Mouse (Mus musculus) lung, adult 18-20 months (tissue): Measurements from ENCODE around the gene Gpr62.
A peak's percentile ranks its signal among the peaks of the same experiment; 100 is the strongest.

Source experiments
- DNase-seq, 2 experiments: peaks; one replicate each; pipeline ENCODE4 v3.0.0; 2022; ENCODE audit warnings: mixed read lengths in 2 of 2

Gene Gpr62

DNA sequence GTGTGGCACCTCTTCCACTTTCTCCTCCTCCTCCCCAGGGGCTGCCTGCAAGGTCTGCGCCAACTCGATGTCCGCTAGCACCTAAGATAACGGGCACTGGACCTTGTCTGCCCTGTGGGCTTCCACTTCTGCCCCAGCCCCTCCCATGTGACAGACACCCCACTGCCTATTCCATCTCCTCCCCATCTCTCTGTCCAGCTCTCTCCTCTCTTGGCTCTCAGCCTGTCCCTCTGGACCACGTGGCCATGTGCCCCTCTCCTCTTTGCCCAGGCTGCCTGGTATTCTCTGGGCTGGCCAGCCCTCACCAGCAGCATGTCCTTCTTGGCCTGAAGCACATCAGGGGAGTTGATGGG, 8.0 kb upstream of the Gpr62 start:
- no peak for DNase-seq

DNA sequence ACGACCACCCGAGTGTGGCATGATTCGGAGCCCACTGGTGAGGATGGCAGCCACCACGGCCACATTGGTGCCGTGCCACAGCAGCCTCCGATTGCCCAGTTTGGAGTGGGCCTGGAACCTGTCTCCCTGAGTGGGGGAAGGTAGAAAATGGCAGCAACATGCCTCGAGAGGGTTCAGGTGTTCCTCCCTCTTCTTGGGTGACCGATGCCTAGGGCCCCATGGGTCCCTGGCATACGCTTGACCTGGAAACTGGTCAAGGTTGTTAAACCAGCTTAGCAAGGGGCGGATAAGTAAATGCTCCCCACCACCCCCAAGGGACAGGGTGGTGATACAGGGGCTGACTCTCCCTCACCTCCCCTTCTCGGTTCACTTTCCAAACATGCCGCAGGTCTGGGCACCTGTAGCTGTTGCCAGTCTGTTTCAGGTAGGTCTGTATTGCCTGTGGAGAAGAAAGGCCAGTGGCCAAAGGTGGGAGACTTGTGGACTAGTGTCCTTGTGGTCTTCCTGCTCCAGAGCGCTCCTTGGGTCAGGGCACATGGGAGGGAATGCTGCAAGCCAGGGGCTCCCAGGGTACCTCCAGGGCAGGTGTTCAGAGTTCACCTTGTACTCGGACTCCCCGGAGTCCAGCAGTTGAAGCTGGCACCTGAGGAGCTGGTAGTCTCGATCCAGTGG, 7.5 kb upstream of the Gpr62 start:
- DNase-seq = no peak

DNA sequence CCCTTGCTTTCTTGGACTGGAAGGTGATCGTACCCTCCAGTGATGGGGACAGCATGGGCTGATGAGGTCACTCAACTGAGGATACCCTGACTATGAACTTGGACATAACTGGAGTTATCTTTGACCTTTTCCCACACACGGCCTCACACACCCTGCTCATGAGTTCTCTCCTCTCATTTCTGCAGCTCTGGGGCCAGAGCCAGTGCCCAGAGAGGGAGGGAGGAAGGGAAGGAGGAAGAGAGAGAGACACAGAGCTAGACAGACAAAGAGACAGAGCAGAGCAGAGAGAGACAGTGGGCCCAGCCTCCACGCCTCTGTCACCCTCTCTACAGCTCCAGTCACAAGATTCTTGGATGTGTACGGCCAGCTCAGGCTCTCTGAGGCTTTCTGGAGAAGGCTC, 6.6 kb upstream of the Gpr62 start:
- DNase-seq = no peak

DNA sequence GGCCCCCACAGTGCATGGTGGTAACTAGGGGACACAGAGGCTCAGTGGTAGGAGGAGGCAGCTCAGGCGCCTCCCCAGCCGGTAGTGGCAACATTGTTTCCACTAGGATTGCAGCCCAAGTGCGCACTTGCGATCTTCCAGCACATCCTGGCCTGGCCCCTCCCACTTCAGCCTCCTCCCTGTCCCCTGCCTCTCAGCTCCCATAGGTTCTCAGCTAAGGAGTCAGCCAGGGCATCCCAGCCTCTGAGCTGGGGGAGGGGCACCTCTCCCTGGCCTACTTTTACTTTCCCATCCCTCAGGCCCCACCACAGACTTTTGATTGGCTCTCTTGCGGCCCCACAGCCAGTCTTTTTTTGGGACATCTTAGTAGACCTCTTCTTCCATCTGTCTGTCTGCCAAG, 6.2 kb upstream of the Gpr62 start:
- peak; percentile 69 to 79 for DNase-seq

DNA sequence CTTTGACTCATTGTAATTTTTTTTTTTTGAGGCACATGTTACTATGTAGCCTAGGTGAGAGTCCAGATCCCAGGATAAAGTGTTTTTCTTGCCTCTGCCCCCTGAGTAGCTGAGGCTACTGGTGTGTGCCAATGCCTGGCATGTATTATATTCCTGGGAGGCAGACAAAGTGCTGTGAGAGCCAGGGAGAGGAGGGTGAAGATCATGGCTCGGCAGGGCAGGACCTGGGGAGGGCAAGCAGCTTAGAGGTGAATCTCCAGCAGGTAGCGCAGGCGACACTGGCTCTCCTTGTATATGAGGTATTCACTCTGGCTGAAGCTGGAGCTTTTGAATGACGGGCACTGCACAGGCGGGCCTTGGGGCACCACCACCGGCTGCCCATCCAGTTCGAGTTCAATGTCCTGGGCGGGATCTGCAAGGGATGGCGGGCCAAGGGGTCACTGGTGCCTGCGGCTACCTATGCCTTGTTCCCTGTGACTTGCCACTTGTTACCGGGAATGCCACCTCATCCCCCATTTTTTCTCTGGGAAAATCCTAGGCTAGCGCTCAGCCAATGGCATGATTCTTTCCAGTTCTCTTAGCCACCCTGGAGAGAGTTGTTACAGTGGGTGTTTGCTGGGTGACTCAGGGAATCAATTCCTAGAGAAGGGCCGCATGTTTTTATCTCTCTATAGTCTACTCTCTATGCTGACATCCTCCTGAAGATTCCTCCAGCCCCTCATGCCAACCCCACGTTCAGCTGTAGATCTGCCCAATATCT, 5.4 kb upstream of the Gpr62 start:
- no peak for DNase-seq

DNA sequence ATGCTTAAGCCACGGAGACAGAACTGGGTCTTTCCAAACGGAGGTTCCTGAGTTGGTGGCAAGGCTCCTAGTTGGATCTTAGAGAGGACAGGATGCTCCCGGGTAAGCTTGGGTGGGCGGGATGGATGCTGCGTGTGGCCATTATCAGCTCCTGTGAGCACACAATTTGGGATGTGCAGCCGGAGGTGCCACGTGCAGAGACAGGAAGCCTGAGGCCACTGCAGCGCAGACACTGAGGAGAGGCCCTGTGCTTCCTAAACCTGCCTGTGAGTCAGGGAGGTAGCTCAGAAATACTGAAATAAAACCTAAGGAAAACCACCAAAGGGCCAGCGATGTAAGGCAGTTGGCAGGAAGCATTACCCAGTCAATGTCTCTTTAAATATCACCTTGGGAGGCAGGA, 4.0 kb upstream of the Gpr62 start:
- no peak for DNase-seq

DNA sequence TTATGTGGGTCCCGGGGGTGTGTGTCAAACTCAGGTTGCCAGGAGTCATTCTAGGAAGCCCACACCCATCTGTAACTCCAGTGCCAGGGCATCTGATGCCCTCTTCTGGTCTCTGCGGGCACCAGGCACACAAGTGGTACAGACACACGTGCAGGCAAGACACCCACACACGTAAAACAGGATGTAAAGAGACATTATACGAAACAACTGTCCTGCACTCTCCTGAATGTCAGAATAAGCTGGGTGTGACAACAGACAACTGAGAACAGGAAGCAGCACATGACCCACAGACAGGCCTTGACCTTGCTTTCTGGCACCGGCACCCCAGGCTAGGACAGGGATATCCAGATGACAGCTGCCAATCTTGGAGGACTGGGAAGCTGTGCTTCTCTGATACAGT, 3.6 kb upstream of the Gpr62 start:
- no peak for DNase-seq

DNA sequence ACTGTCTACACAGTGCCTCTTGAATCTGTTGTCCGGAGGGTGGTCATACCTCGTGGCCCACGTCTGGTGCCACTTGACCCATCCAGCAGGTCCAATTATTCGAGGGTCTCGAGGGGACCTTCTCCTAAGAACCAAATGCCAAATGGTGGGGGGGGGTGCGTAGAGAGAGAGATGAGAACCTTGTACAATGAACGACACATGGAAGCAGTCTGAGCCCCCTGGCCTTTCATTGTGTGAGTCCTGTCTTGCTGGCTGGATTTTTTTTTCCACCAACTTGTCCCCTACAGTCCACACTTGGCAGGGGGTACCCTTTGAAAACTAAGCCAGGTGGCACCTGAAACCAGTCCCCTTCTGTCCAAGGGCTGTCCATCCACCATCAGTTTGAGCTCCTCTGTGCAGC, 2.0 kb upstream of the Gpr62 start:
- no peak for DNase-seq

DNA sequence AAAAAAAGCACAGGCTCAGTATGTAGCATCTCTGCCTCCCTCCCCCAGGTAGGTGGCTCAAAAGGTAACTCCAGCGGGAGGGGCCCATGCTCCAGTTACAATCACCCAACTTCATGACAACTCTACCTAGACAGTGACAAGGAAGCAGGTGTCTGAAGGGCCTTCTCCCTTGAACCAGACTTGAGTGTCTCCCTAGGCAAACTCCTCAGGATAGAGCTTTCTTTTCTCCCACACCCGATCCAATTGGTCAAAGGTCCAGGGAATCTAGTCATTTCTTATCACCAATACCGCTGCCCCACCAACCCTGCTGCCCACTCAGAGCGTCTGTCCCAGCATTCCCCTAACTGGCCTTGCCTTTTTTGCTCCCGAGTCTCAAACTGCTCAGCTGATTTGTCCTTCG, 983 bp upstream of the Gpr62 start:
- DNase-seq = no peak

DNA sequence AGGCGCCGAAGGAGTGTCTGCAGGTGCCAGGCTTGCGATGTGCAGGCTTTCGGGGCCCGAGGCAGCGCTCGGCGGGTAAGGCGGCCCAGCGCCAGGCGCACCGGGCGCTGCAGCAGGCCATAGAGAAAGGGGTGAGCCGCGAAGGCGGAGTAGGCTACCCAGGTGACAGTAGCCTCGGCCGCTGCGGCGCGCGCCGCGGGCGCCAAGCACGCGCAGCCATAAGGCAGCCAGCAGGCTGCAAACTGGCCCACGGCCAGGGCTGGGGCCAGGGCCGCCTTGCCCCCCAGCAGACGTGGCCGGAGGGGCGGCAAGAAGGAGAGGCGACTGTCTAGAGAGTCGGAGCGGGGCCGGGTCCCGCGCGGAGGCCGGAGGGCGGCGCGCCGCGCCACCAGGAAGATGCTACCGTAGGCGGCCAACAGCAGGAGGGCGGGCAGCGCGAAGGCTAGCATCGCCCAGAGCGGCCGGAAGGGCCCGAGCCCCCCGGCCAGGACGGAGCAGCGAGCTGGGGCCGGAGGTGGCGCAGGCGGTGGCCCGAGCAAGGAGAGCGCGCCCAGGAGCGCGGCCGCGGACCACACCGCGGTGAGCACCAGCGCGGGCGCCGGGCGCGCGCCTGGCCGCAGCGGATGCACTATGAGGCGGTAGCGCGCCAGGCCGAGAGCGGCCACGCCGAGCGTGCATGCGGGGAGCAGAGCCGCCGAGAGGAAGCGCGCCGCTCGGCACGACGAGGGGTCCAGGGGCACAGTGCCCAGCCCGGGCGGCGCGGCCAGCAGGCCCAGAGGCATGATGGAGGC, 792 bp downstream of the Gpr62 start:
- DNase-seq = no peak

DNA sequence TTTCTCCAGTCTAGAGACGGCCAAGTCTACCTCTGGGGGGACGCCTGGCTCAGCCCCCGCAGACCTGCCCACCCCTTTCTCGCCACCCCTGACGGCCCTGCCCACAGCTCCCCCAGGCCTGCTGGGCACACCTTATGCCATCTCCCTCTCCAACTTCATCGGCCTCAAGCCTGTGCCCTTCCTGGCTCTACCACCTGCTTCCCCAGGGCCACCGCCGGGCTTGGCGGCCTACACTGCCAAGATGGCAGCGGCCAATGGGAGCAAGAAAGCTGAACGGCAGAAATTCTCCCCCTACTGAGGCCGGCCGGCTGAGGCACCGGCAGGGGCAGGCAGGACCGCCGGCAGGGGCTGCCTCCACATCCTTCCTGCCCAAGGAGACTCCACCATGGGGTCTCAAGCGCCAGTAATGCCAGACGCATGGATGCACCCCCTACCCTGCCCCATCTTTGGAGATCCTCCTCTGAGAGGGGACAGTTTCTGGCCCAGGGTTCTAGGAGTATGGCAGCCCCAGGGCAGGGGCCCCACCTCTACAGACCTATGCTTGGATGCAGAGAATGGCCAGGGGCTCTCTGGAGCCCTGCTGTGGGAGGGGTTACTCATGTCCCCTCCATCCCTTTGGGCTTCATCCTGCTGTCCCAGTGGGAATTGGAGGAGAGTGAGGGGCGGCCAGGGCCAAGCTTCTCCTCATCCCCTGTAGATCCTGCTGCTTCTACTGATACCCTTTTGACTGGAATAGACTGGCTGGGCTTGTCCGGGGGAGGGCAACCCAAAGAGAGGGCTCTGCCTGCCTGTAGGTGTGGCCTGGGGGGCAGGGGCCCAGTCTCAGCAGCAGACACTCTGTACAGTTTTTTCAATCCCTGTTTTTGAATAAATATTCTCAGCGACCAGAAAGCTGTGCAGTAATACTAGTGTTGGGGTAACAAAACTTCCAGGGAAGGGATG, 2.3 kb downstream of the Gpr62 start:
- DNase-seq = no peak

DNA sequence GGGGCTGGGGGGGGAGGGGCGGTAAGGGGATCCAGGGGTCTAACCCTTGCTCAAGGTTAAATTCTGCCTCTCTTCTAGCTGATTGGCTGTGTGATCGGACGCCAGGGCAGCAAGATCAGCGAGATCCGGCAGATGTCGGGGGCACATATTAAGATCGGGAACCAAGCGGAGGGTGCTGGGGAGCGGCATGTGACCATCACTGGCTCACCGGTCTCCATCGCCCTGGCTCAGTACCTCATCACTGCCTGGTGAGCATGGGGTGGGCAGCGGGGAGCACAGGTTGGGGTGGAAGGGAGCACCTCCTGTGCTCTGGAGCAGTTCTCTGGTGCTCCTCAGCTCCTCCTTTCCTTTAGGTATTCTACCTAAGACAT, 3.3 kb downstream of the Gpr62 start:
- DNase-seq = no peak

DNA sequence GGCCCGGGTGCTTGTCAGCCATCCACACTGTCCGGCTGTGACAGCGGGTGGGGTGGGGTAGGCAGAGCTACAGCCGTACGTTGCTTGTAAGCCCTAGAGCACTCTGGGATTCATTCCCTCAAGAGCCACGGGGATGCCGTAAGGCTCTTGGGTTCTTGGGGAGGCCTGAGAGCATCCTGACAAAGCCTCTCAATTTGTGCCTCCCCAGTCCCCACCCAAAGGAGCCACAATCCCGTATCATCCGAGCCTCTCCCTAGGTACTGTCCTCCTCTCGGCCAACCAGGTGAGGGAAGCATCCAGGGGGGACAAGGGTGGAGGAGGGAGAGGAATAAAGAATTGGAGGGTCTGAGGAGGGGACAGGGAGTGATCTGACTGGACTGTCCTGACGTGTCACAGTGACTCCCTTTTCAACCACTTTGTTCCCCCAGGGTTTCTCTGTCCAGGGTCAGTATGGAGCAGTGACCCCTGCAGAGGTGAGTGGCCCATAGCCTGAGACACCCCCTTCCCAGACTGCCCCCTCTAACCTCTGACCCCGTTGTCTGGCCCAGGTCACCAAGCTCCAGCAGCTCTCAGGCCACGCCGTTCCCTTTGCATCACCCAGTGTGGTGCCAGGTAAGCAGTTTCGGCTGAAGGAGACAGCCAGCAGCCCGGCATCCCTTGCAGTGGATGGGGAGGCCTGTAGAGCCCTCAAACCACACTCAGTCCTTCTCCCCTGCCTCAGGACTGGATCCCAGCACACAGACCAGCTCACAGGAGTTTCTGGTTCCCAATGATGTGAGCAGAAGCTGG, 3.9 kb downstream of the Gpr62 start:
- DNase-seq = no peak

DNA sequence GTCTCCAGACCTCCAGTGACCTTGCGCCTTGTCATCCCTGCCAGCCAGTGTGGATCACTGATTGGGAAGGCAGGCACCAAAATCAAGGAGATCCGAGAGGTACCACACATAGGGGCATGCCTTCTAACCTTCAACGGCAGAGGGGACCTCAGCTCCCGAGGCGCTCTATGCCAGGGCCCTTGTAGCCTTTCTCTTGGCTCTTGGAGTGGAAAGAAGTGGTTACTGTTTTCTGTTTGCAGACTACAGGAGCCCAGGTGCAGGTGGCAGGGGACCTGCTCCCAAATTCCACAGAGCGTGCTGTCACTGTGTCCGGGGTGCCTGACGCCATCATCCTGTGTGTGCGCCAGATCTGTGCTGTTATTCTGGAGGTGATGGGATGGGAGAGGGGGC, 4.7 kb downstream of the Gpr62 start:
- DNase-seq = no peak

DNA sequence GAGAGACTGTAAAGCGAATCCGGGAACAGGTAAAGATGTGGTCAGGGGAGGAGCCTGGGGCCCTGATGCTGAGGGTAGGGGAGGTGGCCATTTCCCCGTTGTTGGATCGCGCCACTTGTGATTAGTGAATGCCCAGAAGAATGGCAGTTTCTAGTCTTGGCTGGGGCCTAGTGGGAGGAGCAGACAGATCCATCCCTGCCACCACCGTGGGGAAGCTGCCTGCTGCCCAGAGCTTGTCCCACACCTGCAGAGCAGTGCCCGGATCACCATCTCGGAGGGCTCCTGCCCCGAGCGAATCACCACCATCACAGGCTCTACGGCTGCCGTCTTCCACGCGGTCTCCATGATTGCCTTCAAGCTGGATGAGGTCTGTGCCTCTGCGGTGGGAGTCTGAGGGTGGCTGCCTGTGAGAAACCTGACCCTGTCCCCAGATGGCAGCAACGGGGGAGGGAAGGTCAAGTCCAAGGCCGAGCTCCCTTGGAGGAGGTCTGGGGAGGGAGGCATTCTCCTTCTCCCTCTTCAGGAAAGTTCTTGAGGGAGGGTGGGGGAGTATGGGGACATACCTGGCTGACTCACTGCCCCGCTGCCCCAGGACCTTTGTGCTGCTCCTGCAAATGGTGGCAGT, 5.2 kb downstream of the Gpr62 start:
- DNase-seq = no peak

DNA sequence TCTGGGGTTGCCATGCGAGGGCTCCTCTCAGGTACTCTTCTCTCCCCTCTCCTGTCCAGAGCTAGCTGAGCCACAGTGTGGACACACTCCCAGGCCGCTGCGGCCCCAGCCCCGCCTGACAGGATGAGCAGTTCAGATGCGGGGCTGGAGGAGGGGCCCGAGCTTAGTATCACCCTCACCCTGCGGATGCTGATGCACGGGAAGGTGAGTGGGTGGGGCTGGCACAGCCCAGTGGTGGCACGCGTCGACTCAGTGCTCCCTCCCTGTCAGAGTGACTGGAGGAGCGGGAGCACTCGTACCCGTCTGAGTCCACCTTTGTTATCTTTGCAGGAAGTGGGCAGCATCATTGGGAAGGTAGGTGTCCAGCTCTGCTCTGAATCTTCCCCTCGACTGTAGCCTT, 5.8 kb downstream of the Gpr62 start:
- DNase-seq = no peak

DNA sequence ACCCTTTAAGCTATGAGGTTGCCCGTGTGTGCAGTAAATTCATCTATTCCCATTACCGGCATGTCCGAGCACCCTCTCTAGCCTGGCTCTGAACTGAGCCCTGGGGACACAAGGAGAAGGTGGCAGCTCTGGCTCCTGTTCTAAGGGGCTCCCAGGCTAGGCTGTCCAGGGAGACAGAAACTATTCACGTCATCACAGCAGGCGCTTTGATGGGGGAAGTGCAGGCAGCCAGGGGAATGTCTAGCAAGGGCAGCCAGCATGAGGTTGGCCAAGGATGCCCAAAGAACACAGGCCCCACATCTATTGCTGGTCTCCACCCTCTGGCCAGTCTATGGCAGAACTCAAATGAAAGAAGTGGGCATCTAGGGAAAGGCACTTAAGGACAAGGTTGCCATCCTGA, 7.8 kb downstream of the Gpr62 start:
- DNase-seq = no peak

DNA sequence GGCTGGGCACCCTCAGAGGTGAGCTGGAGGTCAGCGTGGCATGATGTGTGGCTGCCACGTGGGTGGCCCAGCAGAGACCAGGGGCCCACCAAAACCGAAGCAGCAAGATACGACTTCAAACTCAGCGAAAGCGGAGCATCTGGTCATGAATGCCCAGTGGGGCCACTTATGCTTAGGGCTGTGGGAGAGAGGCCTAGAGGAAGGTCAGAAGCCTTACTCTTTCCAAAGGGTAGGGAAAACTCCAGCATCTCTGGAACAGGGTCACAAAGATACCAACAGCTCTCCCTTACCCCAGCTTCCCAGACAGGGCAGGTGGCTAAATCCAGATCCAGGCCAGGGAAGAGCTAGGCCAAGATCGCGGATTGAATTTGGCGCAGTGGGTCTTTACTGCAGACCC, 8.6 kb downstream of the Gpr62 start:
- no peak for DNase-seq

DNA sequence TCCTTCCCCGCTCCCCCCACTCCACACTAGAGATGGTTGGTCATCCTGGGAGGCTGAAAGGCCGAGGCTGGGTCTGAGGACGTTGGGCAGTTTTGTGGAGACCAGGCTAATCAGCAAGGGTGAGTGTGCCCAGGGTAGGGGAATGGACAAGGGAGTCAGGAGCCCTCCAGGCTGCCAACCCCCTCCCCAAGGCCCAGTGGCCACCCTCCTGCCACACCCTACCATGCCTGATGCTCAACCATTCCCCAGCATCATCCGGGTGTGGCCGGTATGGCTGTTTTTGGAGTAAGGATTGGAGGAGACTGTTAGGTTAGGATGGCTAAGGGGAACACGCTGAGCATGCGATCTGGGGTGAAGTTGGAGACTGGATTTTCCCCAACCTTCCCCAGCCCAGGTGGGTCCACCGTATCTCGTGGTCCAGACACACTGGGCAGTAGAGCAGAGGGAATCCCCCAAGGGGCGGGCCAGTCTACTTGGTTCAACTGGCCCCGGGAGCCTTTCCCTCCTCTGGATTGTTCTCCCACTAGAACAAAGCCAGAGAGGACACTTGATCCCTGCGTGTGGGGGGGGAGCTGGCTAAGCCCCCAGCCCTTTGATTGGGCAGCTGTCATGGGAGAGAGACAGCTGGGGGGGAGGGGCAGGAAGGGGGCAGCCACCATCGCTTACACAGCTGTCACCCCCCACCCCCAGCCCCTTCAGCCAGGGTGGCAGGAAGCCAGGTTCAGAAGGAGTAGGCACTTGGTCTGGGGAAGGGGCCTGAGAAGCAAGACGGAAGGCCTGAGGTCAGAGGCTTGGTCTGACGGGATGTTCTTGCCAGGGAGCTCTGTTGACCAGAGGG, 9.2 kb downstream of the Gpr62 start:
- no peak for DNase-seq

DNA sequence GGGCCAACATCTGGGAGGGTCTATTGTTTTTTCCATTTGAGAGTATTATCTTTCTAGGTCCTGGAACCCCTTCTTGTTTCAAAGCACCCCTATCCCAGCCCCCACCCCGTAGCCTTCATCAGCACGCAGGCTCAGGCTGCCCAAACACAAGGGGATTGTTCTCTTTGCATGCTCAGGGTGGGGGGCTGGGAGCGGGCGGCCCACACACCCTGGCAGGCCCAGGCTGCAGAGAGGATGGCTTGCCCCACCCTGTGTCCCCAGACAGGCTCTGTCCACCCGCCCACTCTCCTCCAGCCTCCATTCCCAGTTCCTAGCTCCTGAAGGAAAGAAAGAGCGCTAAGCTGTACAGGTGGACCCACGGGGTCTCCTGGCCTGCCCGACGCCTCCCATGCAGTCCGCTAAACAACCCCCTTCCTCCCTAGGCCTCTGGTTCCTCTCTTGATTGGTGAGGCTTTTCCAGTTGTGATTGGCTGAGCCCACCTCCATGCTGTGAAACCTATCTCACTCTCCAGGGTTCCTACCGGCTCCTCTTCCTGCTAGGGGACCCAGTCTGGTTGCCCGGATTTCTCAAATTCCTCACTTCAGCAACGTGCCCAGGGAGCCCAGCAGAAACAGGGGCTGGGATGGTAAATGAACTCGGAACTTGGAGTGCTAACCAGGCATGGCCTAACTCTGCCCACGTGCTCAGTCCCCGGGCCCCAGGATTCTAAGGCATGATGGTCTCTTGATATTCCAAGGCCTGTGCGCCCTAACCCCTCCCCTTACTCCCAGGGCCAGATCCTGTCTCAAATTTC, 10.7 kb downstream of the Gpr62 start:
- no peak for DNase-seq
